Mouse (Mus musculus) embryonic fibroblast, embryonic 13.5 days (primary cell): ENCODE results near the gene Olfr776.
"Not testable (repeated sequence)": the region's sequence is repeated elsewhere in the genome, so short reads cannot be mapped to it uniquely, and the experiment has no call there.

Experiments
- CTCF ChIP-seq: IDR thresholded peaks from 2 replicates; pipeline ENCODE4 v1.5.1; 2011; ENCODE audit warnings: mild to moderate bottlenecking, control low read depth, low read length, moderate library complexity, borderline replicate concordance; ENCODE audit not compliant: insufficient read depth
- POLR2A ChIP-seq: IDR thresholded peaks from 2 replicates; pipeline ENCODE4 v1.6.1; 2011; ENCODE audit warnings: low read depth, mild to moderate bottlenecking, control low read depth, low read length, moderate library complexity

- TF ChIP-seq POLR2A, CTCF: not testable (repeated sequence)
These were observed 54.0 kb downstream of the Olfr776 start for GRCm38 (mm10) chr10:129312973-129313372.
